Mouse (Mus musculus) hindbrain, embryonic 10.5 days (tissue): ENCODE data around the gene Get4. TPM values are rescaled to one million over a fixed set of nuclear protein-coding genes. Genes with fewer than 3 reads are reported as not detected.

ENCODE experiments used
- DNase-seq: peaks from one replicate; pipeline ENCODE4 v3.0.0-alpha.2; 2017; ENCODE audit warnings: low spot score
- H3K27ac ChIP-seq: fragments of 300-500 bp; sonication (generic); 2 replicates; pipeline ENCODE4 v1.5.1; 2016; ENCODE audit warnings: mild to moderate bottlenecking, moderate library complexity
- H3K27me3 ChIP-seq: fragments of 300-500 bp; sonication (generic); 2 replicates; pipeline ENCODE4 v1.6.1; 2016; ENCODE audit warnings: mild to moderate bottlenecking; ENCODE audit not compliant: poor library complexity, insufficient read depth, severe bottlenecking
- H3K36me3 ChIP-seq: fragments of 300-500 bp; sonication (generic); 2 replicates; pipeline ENCODE4 v1.6.1; 2016; ENCODE audit warnings: mild to moderate bottlenecking, moderate library complexity
- H3K4me1 ChIP-seq: fragments of 300-500 bp; sonication (generic); replicated peaks from 2 replicates; pipeline ENCODE4 v1.6.1; 2016; ENCODE audit warnings: mild to moderate bottlenecking
- H3K4me3 ChIP-seq: fragments of 300-500 bp; sonication (generic); 2 replicates; pipeline ENCODE4 v1.5.1; 2016; ENCODE audit warnings: mild to moderate bottlenecking, moderate library complexity
- H3K9me3 ChIP-seq: fragments of 300-500 bp; sonication (generic); 2 replicates; pipeline ENCODE4 v1.6.1; 2016; ENCODE audit warnings: mild to moderate bottlenecking, moderate library complexity
- WGBS: fragments of 180-500 bp; shearing (Covaris S2); methylation state at CpG from one replicate; pipeline ENCODE4 v1.1.7; 2016; 5-methylcytosine and 5-hydroxymethylcytosine counted together
- polyA plus RNA-seq: library from polyadenylated mRNA; unstranded; fragments of >200 nt; fragmentation: Nextera tagmentation; extraction: Ambion mirVana; gene quantifications from 2 replicates; pipeline ENCODE4 v1.2.1, GENCODE M21; 2016

Gene Get4
- polyA plus RNA-seq, 1 experiment from 2014 or later, result 171 TPM

DNA sequence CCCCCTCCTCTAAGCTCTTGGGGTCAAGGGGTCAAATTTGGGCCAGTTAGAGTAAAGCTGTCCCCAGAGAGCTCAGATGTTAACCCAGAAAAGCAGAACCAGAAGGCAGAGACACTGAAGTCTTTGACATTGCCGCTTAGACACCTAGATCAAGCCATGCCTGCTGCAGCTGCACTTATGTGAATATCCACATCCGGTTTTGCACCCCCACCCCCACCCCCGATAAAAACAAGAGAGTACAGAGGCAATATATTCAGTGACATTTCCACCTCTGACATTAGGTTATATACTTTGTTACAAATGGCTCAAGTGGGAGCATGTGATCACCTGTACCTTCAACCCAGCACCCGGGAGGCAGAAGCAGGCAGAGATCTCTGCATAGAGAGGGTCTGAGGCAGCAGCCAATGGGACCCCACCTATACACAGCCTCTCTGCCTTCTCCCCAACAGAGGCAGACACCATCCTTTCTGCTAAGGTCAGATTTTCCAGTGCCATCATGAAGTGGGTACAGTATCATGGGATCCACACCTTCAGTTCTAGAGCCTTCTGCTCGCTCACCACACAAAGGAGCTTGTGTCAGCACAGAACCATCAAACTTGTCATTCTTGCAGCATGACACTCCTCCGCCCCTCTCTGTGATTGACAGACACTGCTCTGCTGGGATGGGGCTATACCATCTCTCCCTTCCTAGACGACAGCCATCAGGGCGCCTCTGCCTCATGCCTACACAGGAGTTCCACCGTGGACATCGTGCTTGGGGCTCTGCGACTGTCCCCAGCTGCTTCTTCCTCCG, 38.5 kb downstream of the Get4 start:
- Histone ChIP-seq H3K27ac (no peak overlapping the region), H3K4me3 (no peak overlapping the region), H3K4me1 (peaks cover 15% of the 10 kb centered on the region), H3K27me3 (no peaks in the 10 kb centered on the region), H3K9me3 (0 out of 2 replicates have a peak, but pooled peaks cover 2% of the 10 kb centered on the region), H3K36me3 (no peaks in the 10 kb centered on the region)
- DNase-seq, result no peak
- 85% methylated on average over 12 of the region's 12 CpGs for WGBS

DNA sequence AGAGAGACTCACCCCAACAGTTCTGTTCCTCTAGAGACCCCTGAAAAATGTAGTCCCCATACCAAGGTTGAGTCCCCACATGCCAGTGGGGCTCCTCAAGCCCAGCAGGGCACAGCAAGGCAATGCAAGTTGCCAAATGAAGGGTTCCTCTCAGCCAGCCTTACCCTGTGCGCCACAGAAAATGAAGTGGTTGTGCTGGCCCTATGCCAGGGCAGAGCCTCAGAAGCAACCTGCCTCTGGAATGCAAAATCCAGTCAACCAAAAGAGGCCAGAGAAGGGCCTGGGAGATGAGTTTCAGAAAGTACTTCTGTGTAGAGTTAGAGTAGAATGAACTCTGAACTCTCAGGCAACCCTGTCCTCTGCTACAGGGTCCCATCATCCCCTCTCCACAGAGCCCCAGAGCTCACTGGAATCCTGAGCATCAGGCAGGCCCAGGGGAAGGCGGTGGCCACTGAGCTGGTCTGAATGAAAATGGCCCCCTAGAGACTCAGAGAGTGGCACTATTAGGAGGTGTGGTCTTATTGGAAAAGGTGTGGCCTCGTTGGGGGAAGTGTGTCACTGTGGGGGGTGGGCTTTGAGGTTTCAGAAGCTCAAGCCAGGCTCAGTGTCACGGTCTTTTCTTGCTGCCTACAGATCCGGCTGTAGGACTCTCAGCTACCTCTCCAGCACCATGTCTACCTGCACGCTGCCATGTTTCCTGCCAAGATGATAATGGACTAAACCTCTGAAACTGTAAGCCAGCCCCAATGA, 39.9 kb downstream of the Get4 start:
- Histone ChIP-seq H3K27me3 (no peaks in the 10 kb centered on the region), H3K9me3 (0 out of 2 replicates have a peak, but pooled peaks cover 2% of the 10 kb centered on the region), H3K4me3 (no peak overlapping the region), H3K27ac (no peak overlapping the region), H3K36me3 (no peaks in the 10 kb centered on the region), H3K4me1 (peaks cover 2% of the 10 kb centered on the region)
- no peak for DNase-seq
- WGBS, result 70% methylated on average over 6 of the region's 6 CpGs

DNA sequence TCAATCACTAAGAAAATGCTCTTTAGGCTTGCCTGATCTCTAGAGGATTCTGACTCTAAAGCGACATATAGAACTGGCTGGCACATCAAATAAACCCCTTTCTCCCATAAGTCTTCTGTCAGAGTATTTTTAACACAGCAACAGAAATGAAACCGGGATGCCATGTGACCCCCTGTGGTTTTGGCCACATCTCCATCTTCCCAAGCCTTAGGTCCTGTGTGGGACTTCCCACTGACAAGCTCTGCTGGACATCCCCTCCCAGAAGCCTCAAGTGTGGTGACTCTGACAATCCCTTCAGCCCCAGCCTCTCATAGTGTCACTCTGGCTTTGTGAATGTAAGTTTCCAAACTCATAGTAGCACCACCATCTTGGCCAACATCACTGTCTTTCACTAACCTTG, 42.0 kb downstream of the Get4 start:
- 78% methylated on average over 2 of the region's 2 CpGs for WGBS
- no peak overlapping the region for H3K4me3 ChIP-seq
- no peak overlapping the region for H3K27ac ChIP-seq

DNA sequence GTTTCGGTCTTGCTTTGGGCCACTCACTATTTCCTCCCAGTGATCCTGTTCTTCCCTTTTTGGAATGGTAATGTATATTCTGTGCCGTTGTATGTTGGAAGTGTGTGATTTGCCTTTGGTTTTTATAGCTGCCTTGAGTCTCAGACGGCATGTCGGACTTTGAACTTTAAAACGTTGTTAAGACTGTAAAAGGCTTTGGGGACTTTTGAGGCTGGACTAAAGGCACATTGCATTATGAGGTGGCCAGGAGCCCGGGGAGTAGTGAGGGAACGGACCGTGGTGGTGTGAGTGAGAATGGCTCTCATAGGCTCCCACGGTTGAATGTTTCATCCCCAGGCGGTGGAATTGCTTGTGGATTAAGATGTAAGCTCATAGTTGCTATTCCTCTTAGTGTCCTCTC, 45.0 kb downstream of the Get4 start:
- H3K4me3 ChIP-seq, result no peak overlapping the region
- 92% methylated on average over 10 of the region's 10 CpGs for WGBS
- 0 out of 2 replicates have a peak, but pooled peaks cover 2% of the 10 kb centered on the region for H3K9me3 ChIP-seq
- H3K36me3 ChIP-seq, result no peaks in the 10 kb centered on the region
- no peak overlapping the region for H3K27ac ChIP-seq
- no peaks in the 10 kb centered on the region; the same call in 1 of the 2 replicates for H3K27me3 ChIP-seq
- DNase-seq, result no peak
- peaks cover 5% of the 10 kb centered on the region; the same call in 1 of the 2 replicates for H3K4me1 ChIP-seq

More for the DNA sequence above, 42.0 kb downstream of the Get4 start:
- H3K9me3 ChIP-seq, result 0 out of 2 replicates have a peak, but pooled peaks cover 2% of the 10 kb centered on the region
- no peaks in the 10 kb centered on the region for H3K4me1 ChIP-seq
- DNase-seq, result no peak
- no peaks in the 10 kb centered on the region for H3K36me3 ChIP-seq
- no peaks in the 10 kb centered on the region for H3K27me3 ChIP-seq

DNA sequence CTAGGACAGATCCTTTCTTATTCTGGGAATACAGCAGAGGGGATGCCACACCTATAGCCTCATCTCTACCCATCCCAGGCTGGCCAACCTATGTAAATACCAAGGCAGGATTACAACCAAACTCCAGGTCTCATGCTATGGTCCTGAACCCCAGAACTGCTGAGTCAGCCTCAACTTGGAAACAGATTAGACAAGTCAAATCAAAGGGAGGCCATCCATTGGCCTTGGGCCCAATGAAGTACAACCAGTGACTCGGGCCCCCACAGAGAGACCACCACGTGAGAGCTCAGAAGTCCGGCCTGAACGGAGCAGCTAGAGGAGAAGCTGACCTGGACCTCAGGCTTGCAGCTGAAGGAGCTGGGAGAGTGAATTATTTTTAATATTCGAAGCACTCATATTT, 45.6 kb downstream of the Get4 start:
- H3K27me3 ChIP-seq, result no peaks in the 10 kb centered on the region; the same call in 1 of the 2 replicates
- 80% methylated on average over 5 of the region's 5 CpGs for WGBS
- peaks cover 5% of the 10 kb centered on the region; the same call in 1 of the 2 replicates for H3K4me1 ChIP-seq
- no peak overlapping the region for H3K4me3 ChIP-seq
- no peak overlapping the region for H3K27ac ChIP-seq
- no peak for DNase-seq
- H3K9me3 ChIP-seq, result 0 out of 2 replicates have a peak, but pooled peaks cover 2% of the 10 kb centered on the region
- H3K36me3 ChIP-seq, result no peaks in the 10 kb centered on the region

DNA sequence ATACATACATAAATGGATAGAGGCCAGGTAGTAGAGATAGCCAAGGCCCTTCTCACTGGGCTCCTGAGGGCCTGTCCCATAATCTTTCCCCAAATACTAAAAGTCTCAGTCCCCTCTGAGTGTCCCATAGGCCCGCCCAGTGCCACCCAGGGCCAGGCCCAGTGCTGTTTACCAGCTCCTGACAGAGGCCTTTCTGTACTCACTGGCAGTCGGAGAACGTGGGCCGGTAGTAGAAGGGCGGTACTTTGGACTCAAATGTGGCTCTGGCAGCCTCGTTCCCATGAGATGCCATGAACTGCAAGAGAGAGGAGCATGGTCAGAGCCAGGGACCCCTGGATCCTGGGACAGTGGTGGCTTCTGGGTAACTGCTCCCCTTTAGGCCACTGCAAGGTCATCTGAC, 50.0 kb downstream of the Get4 start:
- WGBS, result 90% methylated on average over 6 of the region's 6 CpGs

DNA sequence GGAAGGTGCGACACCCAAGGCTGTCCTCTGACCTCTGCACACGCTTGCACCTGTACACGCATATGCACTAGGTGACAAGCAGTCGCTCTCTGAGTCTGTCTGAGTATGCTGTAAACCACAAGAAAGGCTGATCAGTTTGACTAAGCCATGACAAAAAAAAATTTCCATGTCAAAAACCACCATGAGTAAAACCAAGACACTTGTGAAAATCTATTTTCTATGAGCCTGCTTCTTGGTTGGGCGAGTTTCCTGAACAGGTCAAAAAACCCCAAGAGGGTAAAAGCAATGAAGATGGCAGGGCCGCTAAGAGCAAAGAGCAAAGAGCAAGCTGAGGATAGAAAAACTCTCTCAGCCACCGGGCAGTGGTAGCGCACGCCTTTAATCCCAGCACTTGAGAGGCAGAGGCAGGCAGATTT, 51.5 kb downstream of the Get4 start:
- Histone ChIP-seq H3K9me3 (no peaks in the 10 kb centered on the region), H3K4me1 (peaks cover 5% of the 10 kb centered on the region; the same call in 1 of the 2 replicates), H3K36me3 (no peaks in the 10 kb centered on the region), H3K4me3 (no peak overlapping the region), H3K27ac (no peak overlapping the region), H3K27me3 (no peaks in the 10 kb centered on the region; the same call in 1 of the 2 replicates)
- no peak for DNase-seq
- WGBS, result 85% methylated on average over 9 of the region's 9 CpGs

More for the DNA sequence above, 50.0 kb downstream of the Get4 start:
- Histone ChIP-seq H3K36me3 (no peaks in the 10 kb centered on the region), H3K4me1 (peaks cover 5% of the 10 kb centered on the region; the same call in 1 of the 2 replicates), H3K9me3 (no peaks in the 10 kb centered on the region), H3K27ac (no peak overlapping the region), H3K4me3 (no peak overlapping the region), H3K27me3 (no peaks in the 10 kb centered on the region; the same call in 1 of the 2 replicates)
- DNase-seq, result no peak

DNA sequence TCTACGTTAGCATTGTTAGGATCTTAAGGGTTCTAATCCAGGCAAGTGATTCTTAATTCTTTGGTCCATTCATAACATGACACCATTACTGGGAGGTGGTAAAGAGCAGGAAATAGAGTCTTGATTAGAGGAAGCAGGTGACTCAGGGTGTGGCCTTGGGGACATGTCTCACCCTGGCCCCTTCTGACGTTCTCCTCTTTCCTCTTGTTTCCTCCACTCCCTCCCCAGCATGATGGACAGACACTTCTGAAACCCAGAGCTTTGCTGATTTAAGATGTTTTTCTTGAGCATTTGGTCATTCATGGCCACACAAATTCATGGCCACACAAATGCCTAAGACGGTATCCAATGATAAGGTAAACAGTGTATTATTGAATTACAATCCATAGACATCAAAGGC, 57.8 kb downstream of the Get4 start:
- Histone ChIP-seq H3K4me3 (no peak overlapping the region), H3K27ac (no peak overlapping the region), H3K27me3 (no peaks in the 10 kb centered on the region), H3K36me3 (no peaks in the 10 kb centered on the region), H3K9me3 (no peaks in the 10 kb centered on the region), H3K4me1 (no peaks in the 10 kb centered on the region)
- 85% methylated on average over 3 of the region's 3 CpGs for WGBS
- no peak for DNase-seq

DNA sequence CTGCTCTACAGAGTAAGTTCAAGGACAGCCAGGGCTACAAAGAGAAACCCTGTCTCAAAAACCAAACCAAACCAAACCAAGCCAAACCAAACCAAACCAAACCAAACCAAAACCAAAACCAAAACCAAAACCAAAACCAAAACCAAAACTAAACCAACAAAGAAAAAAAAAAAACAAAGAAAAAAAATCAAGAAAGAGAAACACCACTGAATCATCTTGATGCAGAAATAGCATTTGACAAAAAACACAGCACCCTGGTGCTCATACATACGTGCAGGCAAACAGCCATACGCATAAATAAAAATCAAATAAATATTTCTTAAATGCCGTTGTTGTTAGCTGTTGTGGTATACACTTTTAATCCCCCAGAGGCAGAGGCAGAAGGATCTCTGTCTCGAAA, 58.4 kb downstream of the Get4 start:
- Histone ChIP-seq H3K9me3 (no peaks in the 10 kb centered on the region), H3K4me1 (no peaks in the 10 kb centered on the region), H3K36me3 (no peaks in the 10 kb centered on the region), H3K27me3 (no peaks in the 10 kb centered on the region), H3K27ac (no peak overlapping the region), H3K4me3 (no peak overlapping the region)
- DNase-seq, result no peak
- WGBS, result 92% methylated on average over 4 of the region's 4 CpGs

DNA sequence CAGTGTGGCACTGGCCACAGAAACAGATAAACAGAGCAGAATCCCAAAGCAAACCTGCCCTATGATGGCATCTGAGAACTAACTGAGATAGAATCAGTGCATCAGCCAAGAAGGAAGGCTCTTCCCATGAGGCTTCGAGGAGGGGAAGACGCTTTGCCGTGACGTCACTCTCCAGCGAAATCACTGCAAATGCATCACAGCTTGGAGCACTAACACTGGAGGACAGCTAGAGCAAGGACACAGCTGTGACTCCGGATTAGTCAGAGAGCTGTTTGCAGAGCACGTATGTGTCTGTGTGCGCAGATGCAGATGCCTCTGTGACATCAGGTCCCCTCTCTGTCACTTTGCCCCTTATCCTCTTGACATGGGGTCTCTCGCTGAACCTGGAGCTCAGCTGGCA, 59.7 kb downstream of the Get4 start:
- H3K9me3 ChIP-seq, result no peaks in the 10 kb centered on the region
- DNase-seq, result no peak
- WGBS, result 91% methylated on average over 9 of the region's 9 CpGs
- H3K4me3 ChIP-seq, result no peak overlapping the region
- no peaks in the 10 kb centered on the region for H3K4me1 ChIP-seq
- H3K27ac ChIP-seq, result no peak overlapping the region
- no peaks in the 10 kb centered on the region for H3K36me3 ChIP-seq
- H3K27me3 ChIP-seq, result no peaks in the 10 kb centered on the region

DNA sequence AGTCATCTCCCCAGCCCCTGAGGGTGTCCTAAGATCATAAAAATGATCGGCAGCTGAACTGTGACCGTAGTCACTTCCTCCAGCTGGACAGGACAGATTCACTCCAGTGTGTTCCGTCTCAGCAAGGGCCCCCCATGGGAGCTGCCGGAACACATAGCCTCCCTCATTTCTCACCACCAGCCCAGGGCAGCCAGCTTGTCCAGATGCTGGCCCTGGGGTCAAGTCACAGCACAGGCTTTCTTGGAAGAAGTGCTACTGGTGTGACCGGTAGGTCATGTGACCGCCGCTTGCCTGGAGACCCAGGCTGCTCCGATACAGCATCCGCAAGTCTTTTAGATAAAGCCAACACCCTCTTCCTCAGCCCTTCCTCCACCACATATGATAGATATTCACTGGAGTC, 61.4 kb downstream of the Get4 start:
- H3K4me1 ChIP-seq, result peaks cover 9% of the 10 kb centered on the region; the same call in 1 of the 2 replicates
- DNase-seq, result no peak
- 83% methylated on average over 9 of the region's 9 CpGs for WGBS
- H3K36me3 ChIP-seq, result no peaks in the 10 kb centered on the region
- no peak overlapping the region for H3K4me3 ChIP-seq
- no peaks in the 10 kb centered on the region for H3K9me3 ChIP-seq
- peaks cover 4% of the 10 kb centered on the region; the same call in 1 of the 2 replicates for H3K27me3 ChIP-seq
- H3K27ac ChIP-seq, result no peak overlapping the region

DNA sequence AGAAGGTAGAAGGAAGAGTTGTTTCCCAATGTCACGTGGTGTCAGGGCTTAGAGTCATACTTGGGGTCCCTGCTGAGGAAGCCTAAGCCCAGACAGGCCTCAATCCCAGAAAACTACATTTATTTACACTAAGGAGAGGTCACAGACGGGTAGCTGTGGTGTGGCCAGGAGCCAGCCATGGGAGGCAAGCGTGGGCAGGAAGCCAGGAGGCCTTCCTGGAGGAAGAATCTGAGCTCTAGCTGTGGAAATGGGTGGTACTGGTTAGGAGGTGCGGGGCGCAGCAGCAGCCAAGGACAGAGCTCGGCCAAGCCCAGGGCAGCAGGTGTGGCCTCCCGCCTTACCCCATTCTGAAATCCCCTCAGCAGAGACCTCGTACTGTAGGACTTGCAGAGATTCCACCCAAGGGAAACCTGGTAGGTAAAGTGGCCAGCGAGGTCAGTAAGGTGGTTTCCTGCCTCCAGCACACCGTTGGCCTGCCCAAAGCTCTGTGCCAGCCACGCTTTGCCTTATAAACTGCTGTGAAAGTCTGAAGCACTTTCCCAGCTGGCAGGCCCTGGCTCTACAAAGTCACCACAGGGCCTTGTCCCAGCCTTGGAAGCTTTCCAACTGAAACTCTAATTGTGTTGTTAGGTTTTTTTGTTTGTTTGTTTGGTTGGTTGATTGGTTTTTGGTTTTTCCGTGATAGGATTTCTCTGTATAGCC, 63.0 kb downstream of the Get4 start:
- WGBS, result 88% methylated on average over 12 of the region's 12 CpGs
- H3K27ac ChIP-seq, result no peak overlapping the region
- H3K4me3 ChIP-seq, result no peak overlapping the region
- H3K27me3 ChIP-seq, result peaks cover 4% of the 10 kb centered on the region; the same call in 1 of the 2 replicates
- DNase-seq, result no peak
- H3K36me3 ChIP-seq, result no peaks in the 10 kb centered on the region
- peaks cover 9% of the 10 kb centered on the region; the same call in 1 of the 2 replicates for H3K4me1 ChIP-seq
- no peaks in the 10 kb centered on the region for H3K9me3 ChIP-seq
